13 mouse cellular contexts compared by ENCODE assay signal in genomic region chr4:135623121-135623707, GRCm38 (mm10). TPM values are rescaled to one million over a fixed set of nuclear protein-coding genes. Genes with fewer than 3 reads are reported as not detected.
DNase-seq lines count a peak whose midpoint lies in the region; ATAC-seq and TF ChIP-seq lines count a peak whose summit lies in the region.
"Had no signal": no experiment of that assay in that cellular context is flagged by ENCODE, and none has a peak within 500 bp of the region (broad histone marks: within the 10 kb centered on the region; RNA-seq: fewer than 3 reads in every experiment).

No protein-coding gene starts in this region.

- peaks cover 5% of the 10 kb centered on the region for H3K4me1 ChIP-seq in heart, embryonic 10.5 days
- H3K4me1 ChIP-seq in MEL (ENCODE audit: control insufficient read depth in 1 of 2, insufficient read depth in 2 of 2, low read length in 2 of 2): peaks cover 2 to 14% of the 10 kb centered on the region in 2 experiments

- TF ChIP-seq RAD21 in MEL (IDR thresholded peaks at IDR 0.05; ENCODE audit: low read depth, low read length): no peak

- peak; percentile 45 to 47; a peak in 3 of 4 replicates for TF ChIP-seq EP300 in MEL (IDR thresholded peaks at IDR 0.05; ENCODE audit: low read depth in 1 of 2, low read length in 2 of 2)

- no peaks in the 10 kb centered on the region for H3K36me3 ChIP-seq in heart, embryonic 10.5 days
- H3K36me3 ChIP-seq in MEL (ENCODE audit: control insufficient read depth in 1 of 2, insufficient read depth in 2 of 2, low read length in 2 of 2): no peaks in the 10 kb centered on the region
- H3K36me3 ChIP-seq: hindbrain, embryonic 15.5 days; midbrain, embryonic 13.5 days had no signal

- WGBS in heart, embryonic 10.5 days: 61% methylated on average over 9 of the region's 9 CpGs

- peak overlapping the region; percentile 2; the same call in 1 of the 2 replicates for H3K9ac ChIP-seq in MEL (ENCODE audit: control insufficient read depth, low read depth, low read length, poor library complexity, severe bottlenecking)
- H3K9ac ChIP-seq: hindbrain, embryonic 15.5 days; midbrain, embryonic 13.5 days had no signal

- no peaks in the 10 kb centered on the region for H3K79me2 ChIP-seq in MEL (ENCODE audit: control insufficient read depth, insufficient read depth, low read length, poor library complexity)

- peaks cover 66% of the 10 kb centered on the region for H3K27me3 ChIP-seq in heart, embryonic 10.5 days (ENCODE audit: insufficient read depth, poor library complexity, severe bottlenecking)
- no peaks in the 10 kb centered on the region for H3K27me3 ChIP-seq in MEL (ENCODE audit: control insufficient read depth in 1 of 2, insufficient read depth in 2 of 2, low read length in 2 of 2)
- H3K27me3 ChIP-seq: hindbrain, embryonic 15.5 days had no signal

- H3K27ac ChIP-seq in heart, embryonic 10.5 days: peak overlapping the region; percentile 59
- H3K27ac ChIP-seq in MEL (ENCODE audit: control insufficient read depth, low read depth, low read length): peak overlapping the region; percentile 6; the same call in 1 of the 2 replicates
- H3K27ac ChIP-seq: hindbrain, embryonic 15.5 days; midbrain, embryonic 13.5 days had no signal

- peak in 1 of 2 experiments; percentile 26; a peak in 1 of 4 replicates for TF ChIP-seq POLR2A in MEL (IDR thresholded peaks at IDR 0.05; ENCODE audit: control insufficient read depth in 1 of 2, insufficient read depth in 1 of 2, low read depth in 1 of 2, low read length in 2 of 2, poor library complexity in 1 of 2)

- H3K4me3 ChIP-seq in heart, embryonic 10.5 days: no peak overlapping the region
- peak overlapping the region in 1 of 2 experiments; percentile 8; a peak in 2 of 4 replicates for H3K4me3 ChIP-seq in MEL (ENCODE audit: control insufficient read depth in 1 of 2, insufficient read depth in 1 of 2, low read depth in 2 of 2, low read length in 2 of 2)
- H3K4me3 ChIP-seq: hindbrain, embryonic 15.5 days; midbrain, embryonic 13.5 days had no signal

- TF ChIP-seq CTCF in MEL (IDR thresholded peaks at IDR 0.05 in 2 of 3, conservative IDR thresholded peaks at IDR 0.05 in 1 of 3; ENCODE audit: control insufficient read depth in 1 of 3, insufficient read depth in 1 of 3, low read depth in 2 of 3, low read length in 3 of 3, poor library complexity in 1 of 3, severe bottlenecking in 1 of 3): no peak

- intact Hi-C loops in heart, postnatal 10 days (cut with DNase I): no loop called here

- no peaks in the 10 kb centered on the region for H3K9me3 ChIP-seq in heart, embryonic 10.5 days
- H3K9me3 ChIP-seq in MEL (replicated peaks; ENCODE audit: insufficient read depth, low read length): no peaks in the 10 kb centered on the region
- H3K9me3 ChIP-seq: hindbrain, embryonic 15.5 days; midbrain, embryonic 13.5 days had no signal

- peak; percentile 92 for DNase-seq in heart, embryonic 10.5 days (ENCODE audit: low spot score)
- DNase-seq in heart, postnatal 10 days: no peak
- peak; percentile 88 for DNase-seq in MEL (ENCODE audit: low read depth, low spot score)
- DNase-seq in spleen, postnatal 10 days (ENCODE audit: low spot score in 2 of 2): peak; percentile 57 to 65
- no peak for DNase-seq in embryo, embryonic 10.5 days (ENCODE audit: low spot score)
- DNase-seq in adipocyte (ENCODE audit: low spot score): no peak
- DNase-seq in adrenal gland, adult 18-20 months (ENCODE audit: low spot score in 2 of 2): no peak
- DNase-seq: cerebellum, adult 9-10 months; lung, adult 18-20 months had no signal

- peak; percentile 95 for ATAC-seq in erythroblast, adult 5-6 weeks (replicated peaks; ENCODE audit: low FRiP score, poor library complexity, severe bottlenecking)
- ATAC-seq: midbrain, embryonic 13.5 days had no signal

TF ChIP-seq in MEL, 35 proteins besides CTCF, POLR2A, EP300 and RAD21:
- TF ChIP-seq GATA1 (IDR thresholded peaks at IDR 0.05; ENCODE audit: low read depth, low read length) (peak; percentile 24; the same call in 1 of the 2 replicates), CHD1 (IDR thresholded peaks at IDR 0.05; ENCODE audit: low read depth, low read length) (no peak), JUND (IDR thresholded peaks at IDR 0.05; ENCODE audit: low read depth, low read length) (no peak), TBP (IDR thresholded peaks at IDR 0.05; ENCODE audit: low read depth, low read length) (0 out of 2 replicates have a peak, but pooled peaks have one; percentile 35), TCF12 (IDR thresholded peaks at IDR 0.05; ENCODE audit: low read depth, low read length) (peak; percentile 37; the same call in 1 of the 2 replicates), MAFK (IDR thresholded peaks at IDR 0.05; ENCODE audit: borderline replicate concordance, low read depth, low read length) (no peak), MYC (IDR thresholded peaks at IDR 0.05; ENCODE audit: low read depth, low read length) (peak; percentile 26; the same call in 1 of the 2 replicates), SIN3A (IDR thresholded peaks at IDR 0.05; ENCODE audit: low read length) (peak; percentile 47), TAL1 (IDR thresholded peaks at IDR 0.05; ENCODE audit: low read length) (peak; percentile 59), ETS1 (IDR thresholded peaks at IDR 0.05; ENCODE audit: low read depth, low read length) (0 out of 2 replicates have a peak, but pooled peaks have one; percentile 34), NELFE (IDR thresholded peaks at IDR 0.05; ENCODE audit: low read depth, low read length) (no peak; the same call in none of the 2 replicates), MXI1 (IDR thresholded peaks at IDR 0.05; ENCODE audit: low read depth, low read length) (peak; percentile 49), E2F4 (IDR thresholded peaks at IDR 0.05; ENCODE audit: borderline replicate concordance, low read depth, low read length) (no peak), RCOR1 (IDR thresholded peaks at IDR 0.05; ENCODE audit: low read depth, low read length) (no peak), CHD2 (IDR thresholded peaks at IDR 0.05; ENCODE audit: low read length) (no peak)

RNA-seq across cellular contexts. Expression of gene Grhl3, which starts 49.8 kb away (rescaled TPM):
- 4.3 and 14.1 TPM in 2 replicates for polyA plus RNA-seq in heart, embryonic 10.5 days (2016; fragmentation: Nextera tagmentation; extraction: Ambion mirVana)
- under 1 TPM; 0.27 to 0.43 TPM for total RNA-seq in heart, postnatal 10 days (2021)
- not detected in 2 replicates for total RNA-seq in MEL (2012; rRNA removed)
- not detected for polyA plus RNA-seq in MEL (2012; ENCODE audit: insufficient read depth in 1 of 2, insufficient read length in 2 of 2, low read depth in 1 of 2, low replicate concordance in 2 of 2, missing spikeins in 1 of 2)
- total RNA-seq in erythroblast, adult 5-6 weeks (2015; ENCODE audit: low replicate concordance): not detected in 2 replicates
- total RNA-seq in erythroblast, adult 5-6 weeks (2017; ENCODE audit: low replicate concordance): not detected in 2 replicates
- total RNA-seq in adrenal gland, adult 18-20 months (2021): not detected
- polyA plus RNA-seq: gonadal fat pad, adult 2 months had no signal

Comparison
In these comparisons a context has a peak if more than half of its experiments do, and no peak if none do; other contexts are left out.
1. DNase-seq: peak in heart, embryonic 10.5 days (single experiment), MEL (single experiment) and spleen, postnatal 10 days (2 of 2); none in heart, postnatal 10 days (0 of 2), embryo, embryonic 10.5 days (single experiment), adipocyte (single experiment) and adrenal gland, adult 18-20 months (0 of 2).